Mouse (Mus musculus) cerebellum, postnatal 4 days (tissue): ENCODE measurements around the gene Usp2.

Experiments used
- DNase-seq, 2 experiments: peaks; one replicate each; pipeline ENCODE4 v3.0.0; 2022; ENCODE audit warnings: low spot score in 2 of 2, mixed read lengths in 1 of 2

The Usp2 gene

DNA sequence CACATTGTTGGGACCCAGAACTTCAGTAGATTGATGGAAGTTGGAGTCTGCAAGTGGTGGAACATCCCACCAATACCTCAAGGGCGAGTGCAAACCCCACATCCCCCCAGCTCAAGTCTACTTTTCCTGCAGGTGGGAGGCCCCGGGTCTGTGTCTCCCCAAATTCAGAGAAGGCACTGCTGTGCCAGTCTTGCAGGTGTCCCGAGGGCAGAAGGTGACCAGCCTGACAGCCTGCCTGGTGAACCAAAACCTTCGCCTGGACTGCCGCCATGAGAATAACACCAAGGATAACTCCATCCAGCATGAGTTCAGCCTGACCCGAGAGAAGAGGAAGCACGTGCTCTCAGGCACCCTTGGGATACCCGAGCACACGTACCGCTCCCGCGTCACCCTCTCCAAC, 20.4 kb upstream of the Usp2 start:
- no peak for DNase-seq

DNA sequence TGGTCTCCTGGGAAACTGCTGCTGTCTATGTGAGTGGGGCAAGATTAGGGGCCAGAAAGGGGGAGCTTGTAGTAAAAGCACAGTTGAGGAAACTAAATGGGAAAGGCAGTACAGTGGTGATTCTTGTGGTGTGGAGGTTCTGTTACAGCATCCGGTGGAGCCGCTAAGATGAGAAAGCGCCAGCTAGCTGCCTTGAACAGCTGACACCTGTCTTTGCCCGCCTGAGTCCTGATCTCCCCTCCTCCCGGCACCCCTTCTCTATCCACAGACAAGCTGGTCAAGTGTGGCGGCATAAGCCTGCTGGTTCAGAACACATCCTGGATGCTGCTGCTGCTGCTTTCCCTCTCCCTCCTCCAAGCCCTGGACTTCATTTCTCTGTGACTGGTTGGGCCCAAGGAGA, 19.8 kb upstream of the Usp2 start:
- no peak for DNase-seq

DNA sequence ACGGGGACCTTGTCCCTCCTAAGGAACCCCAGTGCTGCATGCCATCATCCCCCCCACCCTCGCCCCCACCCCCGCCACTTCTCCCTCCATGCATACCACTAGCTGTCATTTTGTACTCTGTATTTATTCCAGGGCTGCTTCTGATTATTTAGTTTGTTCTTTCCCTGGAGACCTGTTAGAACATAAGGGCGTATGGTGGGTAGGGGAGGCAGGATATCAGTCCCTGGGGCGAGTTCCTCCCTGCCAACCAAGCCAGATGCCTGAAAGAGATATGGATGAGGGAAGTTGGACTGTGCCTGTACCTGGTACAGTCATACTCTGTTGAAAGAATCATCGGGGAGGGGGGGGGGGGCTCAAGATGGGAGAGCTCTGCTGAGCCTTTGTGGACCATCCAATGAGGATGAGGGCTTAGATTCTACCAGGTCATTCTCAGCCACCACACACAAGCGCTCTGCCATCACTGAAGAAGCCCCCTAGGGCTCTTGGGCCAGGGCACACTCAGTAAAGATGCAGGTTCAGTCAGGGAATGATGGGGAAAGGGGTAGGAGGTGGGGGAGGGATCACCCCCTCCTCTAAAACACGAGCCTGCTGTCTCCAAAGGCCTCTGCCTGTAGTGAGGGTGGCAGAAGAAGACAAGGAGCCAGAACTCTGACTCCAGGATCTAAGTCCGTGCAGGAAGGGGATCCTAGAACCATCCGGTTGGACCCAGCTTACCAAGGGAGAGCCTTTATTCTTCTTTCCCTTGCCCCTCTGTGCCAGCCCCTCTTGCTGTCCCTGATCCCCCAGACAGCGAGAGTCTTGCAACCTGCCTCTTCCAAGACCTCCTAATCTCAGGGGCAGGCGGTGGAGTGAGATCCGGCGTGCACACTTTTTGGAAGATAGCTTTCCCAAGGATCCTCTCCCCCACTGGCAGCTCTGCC, 19.0 kb upstream of the Usp2 start:
- DNase-seq, result no peak

DNA sequence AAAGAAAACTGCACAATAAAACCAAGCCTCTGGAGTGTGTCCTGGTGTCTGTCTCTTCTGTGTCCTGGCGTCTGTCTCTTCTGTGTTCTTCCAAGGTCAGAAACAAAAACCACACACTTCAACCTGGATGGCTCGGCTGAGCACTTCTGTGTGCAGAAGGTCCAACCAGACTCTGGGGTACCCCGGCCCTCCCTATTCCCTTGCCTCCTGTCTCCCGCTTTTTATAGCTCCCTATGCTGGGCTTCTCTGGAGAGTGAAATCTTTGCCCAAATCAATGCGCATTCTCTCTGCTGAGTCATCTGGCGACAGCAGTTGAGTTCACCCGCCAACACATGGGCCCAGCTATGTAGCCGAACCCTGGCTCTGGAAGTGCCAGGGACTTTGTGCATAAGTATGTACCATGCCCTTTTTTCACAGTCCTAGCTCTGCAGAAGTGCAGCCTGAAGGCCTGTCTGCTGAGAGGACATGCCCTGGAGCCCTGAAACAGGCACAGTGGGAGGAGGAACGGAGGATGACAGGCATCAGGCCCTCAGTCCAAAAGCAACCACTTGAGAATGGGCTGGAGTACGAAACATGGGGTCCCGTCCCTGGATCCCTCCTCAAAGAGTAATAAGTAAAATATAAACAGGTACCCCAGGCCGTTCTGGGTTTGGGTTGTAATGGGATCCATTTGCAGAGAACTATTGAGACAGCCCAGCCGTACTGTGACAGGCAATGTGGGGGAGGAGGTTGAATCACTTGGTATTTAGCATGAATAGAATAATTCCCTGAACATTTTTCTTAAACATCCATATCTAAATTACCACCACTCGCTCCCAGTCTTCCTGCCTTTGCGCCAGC, 18.1 kb upstream of the Usp2 start:
- no peak for DNase-seq

DNA sequence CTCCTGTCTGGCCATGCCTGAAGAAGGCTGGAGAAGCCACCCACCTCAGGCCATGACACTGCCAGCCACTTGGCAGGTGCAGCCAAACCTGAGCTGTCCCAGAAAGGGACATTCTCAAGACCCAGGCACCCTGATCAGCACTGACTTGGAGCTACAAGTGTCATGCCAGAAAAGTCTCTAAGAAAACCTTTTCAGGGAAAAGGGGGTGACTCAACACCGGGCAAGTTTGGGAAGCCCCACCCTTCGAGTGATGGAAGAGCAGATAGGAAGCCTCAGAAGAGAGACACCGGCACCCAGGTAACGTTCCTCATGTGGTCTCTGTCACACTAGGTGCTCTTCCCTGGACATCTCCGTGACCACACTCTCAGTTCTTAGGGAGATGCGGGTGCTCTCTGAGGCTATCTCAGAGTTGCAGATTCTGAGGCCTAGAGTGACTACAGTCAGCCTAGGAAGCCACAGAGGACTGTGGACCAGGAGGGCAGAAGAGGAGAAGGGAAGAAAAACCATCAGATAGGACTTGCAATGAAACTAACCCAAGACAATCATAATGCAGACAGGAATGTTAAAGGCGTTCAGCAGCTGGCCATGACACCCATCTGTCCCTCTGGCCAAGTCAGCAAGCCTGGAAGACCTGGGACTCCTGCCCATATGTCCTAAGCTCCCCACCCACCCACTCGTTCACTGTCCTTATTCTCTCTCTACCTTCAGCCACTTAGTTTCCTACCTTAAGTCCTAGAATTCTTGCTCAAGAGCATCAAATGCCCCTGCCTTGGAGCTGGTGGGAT, 17.2 kb upstream of the Usp2 start:
- DNase-seq, result no peak

DNA sequence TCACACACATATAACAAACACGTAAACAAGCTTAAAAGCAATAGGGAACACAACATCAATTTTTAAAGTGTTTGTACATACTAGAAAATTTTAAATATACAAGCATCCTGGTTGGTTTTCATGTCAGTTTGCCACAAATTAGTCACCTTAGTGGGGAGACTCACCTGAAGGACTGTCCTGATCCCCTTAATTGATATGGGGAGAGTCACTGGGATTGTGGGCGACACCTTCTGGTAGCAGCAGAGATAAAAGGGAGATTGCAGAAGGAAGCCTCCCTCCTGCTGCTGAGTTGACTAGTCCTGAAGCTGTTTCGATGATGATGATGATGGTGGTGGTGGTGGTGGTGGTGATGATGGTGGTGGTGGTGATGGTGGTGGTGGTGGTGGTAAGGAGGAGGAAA, 14.0 kb upstream of the Usp2 start:
- no peak for DNase-seq

DNA sequence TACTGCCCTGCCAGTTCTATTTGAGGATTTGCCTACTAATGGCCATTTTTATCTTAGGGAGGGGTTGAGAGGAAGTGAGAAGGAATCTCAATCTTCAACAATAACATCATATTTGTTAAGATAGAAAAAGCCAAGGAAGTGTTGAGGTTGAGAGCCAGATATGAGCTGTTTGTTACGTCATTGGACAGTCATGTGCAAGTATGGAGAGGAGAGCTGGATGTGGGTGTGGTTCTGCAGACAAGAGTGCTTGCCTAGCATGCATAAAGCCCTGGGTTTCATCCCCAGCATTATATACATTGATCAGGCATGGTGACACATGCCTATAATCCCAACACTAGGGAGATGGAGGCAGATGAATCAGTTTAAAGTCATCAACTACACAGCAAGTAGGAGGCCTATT, 12.9 kb upstream of the Usp2 start:
- no peak for DNase-seq

DNA sequence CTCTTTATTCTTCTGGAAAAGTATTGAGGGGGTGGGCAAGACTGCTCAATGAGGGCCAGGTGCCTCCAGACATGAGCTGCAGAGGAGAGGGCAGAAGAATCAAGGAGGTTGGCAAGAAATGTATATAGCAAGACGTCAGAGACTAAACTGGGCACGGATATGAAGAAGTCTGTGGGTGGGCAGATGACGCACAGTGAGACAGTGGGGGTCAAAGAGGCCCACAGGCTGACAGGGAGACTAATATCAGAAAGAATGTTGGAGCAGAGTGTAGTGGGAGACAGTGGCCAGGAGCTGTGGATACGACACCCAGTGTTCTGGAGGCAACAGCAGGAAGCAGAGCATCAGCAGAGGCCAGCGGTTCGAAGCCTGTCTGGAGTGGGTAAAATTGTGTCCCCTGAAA, 8.2 kb upstream of the Usp2 start:
- DNase-seq, result no peak

DNA sequence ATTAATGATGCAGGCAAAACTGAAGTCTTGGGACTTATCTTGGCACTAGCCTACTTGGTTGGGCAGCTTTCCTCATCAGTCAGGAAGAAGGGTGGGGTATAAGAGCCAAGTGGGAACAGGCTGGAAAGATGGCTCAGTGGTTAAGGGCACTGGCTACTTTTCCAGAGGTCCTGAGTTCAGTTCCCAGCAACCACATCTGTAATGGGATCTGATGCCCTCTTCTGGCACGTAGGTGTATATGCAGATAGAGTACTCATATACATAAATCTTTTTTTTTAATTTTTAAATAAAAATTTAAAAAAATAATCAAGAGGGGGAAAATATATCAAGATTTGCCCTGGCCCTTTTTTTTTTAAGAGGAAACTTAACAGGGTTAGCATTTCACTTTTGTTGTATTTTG, 1.6 kb upstream of the Usp2 start:
- DNase-seq, result no peak

DNA sequence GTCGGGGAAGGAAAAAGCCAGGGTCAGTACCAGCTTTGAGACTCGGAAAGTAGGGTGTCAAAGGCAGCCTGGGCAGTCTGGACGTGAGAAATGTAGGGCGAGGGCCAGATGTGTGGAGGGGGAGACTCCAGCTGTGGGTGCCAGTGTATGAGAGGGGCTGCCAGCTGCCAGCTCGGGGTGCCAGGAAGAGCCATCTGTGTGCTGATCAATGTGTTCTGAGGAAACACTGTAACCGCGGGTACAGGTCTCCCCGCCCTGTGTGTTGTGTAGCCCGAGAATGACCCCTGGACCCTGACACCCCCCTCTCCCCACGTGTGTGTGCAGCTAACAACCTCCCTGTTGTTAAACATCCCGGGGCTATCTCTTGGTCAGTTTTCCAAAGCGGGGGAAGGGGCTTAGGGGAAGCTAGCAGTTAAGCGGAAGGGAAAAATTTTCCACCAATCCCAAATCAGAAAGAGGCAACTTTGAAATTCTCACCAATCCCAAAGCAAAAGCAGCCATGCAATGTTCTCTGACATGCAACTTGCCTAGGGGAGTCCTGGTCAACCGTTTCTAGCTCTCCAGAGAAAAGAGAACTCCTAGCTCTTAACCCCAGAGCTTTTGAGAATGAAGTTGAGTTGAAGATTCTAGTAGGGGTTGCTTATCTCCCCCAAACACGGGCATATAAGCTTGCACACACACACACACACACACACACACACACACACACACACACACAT, 579 bp downstream of the Usp2 start:
- DNase-seq, result no peak

DNA sequence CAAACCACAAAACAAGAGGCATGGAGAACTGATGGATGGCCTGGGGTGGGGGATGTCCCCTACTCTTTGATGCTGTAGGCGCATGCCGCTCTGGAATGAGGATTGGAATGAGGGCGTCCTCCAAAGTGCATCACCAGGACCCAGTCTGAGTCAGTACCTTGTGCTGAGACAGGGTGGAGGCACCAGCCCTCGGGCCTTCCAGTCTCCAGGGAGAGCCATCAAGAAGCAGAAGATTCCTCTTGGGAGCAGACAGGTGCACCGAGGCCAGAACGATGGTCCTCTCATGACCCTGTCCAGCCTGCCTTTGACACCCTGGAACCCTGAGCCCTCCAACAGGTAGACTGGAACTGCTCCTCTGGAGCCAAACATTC, 1.1 kb downstream of the Usp2 start:
- DNase-seq, result no peak

DNA sequence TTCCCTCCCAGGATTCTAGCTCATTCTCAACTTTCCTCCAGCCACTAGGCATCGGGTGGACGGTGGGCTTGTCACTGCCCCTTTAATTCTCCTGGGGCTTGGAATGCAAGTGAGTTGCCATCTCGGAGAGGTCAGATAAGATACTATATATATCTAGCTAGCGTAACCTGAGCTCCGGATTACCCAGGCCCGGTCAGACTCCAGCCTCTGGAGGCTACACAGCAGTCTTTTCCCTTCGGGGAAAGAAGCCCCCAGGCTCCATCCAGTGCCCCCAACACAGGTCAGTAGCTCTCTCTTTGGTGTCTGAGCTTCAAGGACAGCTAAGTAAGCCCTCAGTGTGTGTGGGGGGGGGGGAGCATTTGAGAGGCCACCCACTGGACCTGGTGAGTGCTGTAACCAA, 2.4 kb downstream of the Usp2 start:
- no peak for DNase-seq

DNA sequence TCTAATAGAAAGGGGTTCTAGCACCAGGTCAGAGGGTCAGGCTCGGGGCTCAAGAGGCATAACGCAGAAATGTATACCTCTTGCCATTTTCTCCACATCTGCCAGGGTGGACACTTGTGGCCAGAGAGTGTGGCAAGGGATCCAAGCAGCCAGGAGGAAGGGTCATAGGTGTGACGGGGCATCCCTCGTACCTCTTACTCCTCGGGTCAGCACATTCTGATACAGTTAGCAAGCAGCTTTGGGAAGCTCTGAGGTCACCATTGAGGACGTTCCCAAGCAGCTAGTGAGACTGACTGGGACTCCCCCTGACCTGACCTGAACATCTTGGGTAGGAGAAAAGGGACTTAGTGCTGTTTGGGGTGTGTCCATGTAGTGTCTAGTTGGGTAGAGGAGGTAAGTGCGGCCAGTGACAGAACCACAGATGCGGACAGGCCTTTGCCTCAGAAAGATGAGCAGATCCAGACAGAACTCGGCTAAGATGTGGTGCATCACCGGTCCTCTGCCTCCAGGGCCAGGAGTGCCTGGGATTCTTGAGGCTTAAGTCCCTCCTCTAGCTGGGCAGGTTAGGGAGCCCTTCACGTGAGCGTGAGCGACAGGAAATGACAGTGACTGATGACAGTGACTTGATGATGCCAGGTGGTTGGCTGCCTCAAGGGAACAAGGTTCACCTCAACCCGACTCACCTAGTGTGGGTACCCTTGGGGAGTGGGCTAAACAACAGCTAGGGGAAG, 3.5 kb downstream of the Usp2 start:
- DNase-seq, result no peak

DNA sequence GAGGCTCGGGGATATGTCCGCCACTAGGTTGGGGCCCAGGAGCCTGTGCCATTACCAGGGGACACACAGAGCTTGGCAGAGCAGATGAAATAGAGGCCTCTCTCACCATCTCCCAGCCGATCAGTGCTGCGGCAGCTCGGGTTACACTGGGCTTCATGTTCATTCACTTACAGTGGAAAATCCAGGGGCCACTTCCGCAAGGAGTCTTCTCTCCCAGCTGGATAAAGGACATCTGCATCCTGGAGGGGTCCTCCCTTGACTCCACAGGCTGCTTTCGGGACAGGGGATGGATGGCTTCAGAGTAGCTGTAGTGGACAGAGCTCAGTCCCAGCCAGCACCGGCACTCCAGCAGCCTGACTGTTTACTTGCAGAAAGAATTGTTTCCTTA, 4.0 kb downstream of the Usp2 start:
- no peak for DNase-seq

DNA sequence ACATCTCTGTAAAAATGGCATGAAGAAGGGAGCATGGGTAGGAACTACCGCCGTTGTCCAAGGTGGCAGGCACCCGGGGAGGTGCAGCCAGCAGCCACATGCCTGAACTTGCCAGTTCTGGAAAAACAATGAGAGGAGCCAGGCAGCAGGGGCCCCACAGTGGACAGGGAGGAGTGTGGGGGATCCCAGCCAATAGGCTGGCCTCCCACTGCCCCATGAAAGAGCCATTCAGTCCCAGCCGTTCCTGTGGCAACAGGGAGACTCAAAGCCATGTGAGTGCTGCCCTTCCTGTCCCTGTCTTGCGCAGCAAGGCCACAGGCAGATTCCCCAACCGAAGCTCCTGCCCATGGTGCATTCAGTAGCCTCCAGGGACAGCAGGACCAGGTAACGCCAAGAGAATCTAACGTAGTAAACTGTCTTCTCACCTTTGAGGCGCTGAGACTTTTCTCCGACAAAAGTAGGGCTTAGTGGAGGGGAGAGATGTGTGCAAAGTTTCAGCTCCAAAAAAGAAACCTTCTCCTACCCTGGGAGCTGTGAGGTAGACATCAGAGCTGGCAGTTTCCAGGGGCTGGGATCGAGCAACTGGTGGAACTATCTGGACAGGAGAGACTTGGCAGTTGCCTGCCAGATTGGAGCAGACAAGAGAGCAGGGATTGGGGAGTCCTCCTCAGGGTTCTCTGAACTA, 5.2 kb downstream of the Usp2 start:
- no peak for DNase-seq

DNA sequence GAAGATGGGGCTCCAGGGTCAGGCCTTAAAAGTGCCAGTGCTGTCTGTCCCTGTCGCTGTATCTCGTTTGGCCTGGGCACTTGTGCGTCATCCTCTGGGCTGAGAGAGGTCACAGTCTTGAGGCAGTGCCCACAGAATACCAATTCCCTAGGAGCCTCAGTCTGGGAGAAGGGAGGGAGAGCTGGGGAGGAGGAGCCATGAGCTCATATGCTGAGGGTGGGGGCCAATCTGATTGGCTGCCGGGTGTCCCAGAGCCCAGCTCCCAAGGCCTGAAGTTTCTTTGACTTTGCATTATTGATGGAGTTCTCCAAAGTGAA, 5.7 kb downstream of the Usp2 start:
- DNase-seq, result no peak

DNA sequence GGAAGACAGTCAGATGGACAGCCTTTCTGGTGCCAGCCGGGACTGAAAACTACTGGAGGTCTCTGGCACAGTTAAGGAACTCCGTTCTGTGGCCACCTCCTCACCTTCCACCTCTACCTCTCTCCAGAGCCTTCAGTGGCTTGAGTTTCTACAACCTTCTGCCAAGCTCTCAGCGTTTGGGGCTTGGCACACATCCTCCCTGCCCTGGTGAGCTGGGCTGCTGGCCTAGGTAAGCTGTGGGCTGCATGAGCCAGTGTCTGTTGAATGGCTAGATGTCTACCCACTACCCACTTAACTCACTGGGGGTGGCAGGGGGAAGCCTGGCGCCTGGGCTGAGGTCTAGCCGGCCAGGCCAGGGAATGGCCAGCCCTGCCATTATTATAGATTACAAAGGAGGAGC, 6.3 kb downstream of the Usp2 start:
- no peak for DNase-seq

DNA sequence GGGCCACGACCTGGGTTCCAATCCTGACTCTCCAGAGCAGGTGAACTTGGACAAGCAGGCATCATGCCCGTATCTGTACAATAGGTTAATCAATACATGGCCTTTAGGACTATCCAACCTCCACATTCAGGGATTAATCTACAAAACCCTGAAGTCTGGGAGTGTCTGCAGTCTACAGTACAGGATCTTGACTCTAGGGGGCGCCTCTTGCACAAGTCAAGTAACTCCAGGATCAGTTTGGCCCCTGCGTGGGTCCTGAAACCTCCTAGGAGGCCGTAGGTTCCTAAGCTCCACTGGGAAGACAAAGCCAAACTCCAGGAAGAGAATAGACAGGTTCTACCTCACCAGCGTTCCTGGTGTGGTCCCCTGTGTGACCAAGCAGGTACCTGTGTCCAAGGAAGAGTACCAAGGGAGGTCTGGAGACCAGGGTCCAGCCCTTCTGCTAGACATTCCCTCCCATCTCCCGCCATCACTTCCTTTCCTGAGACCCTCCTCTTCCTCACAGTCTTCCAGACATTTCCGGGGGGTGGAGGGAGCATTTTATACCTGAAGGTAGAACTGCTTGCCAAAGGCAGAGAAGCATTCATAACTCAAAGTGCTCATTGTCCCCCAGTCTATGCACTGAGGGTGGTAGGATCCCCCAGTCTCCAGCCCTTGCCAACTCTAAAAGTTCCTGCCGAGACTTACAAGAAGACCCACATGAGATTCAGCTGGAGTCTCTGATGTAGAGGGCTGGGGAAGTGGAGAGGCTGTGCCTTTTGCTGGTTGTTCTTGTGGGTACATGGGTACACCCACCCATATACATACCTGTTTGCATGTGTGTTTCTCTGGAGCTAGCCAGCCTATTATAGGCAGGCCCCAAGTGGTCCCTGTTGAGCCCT, 7.8 kb downstream of the Usp2 start:
- DNase-seq, result no peak

DNA sequence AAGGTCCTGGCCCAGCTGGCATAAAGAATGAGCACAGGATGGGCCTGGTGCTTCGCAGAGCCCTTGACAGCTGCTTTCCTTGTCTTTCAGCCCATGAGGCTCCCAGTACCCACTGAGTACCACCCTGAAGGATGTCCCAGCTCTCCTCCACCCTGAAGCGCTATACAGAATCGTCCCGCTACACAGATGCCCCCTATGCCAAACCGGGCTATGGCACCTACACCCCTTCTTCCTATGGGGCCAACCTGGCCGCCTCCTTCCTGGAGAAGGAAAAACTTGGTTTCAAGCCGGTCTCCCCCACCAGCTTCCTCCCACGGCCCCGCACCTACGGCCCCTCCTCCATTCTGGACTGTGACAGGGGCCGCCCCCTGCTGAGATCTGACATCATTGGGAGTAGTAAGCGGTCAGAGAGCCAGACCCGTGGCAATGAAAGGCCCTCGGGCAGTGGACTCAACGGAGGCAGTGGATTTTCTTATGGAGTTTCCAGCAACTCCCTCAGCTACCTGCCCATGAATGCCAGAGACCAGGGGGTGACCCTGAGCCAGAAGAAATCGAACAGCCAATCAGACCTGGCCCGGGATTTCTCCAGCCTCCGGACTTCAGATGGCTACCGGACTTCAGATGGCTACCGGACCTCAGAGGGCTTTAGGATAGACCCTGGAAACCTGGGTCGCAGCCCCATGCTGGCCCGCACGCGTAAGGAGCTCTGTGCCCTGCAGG, 8.6 kb downstream of the Usp2 start:
- no peak for DNase-seq
